In genomic region chr16:34262731-34263460, GRCm38 (mm10) we compare ENCODE assay signal across 8 mouse cellular contexts.
DNase-seq lines count a peak whose midpoint lies in the region; ATAC-seq and TF ChIP-seq lines count a peak whose summit lies in the region.

No protein-coding gene starts in this region.

- no peaks in the 10 kb centered on the region for H3K9me3 ChIP-seq in embryonic facial prominence, embryonic 12.5 days
- H3K9me3 ChIP-seq in heart, embryonic 16.5 days (replicated peaks; ENCODE audit: control insufficient read depth, low read length), result no peaks in the 10 kb centered on the region

- no peak overlapping the region for H3K4me3 ChIP-seq in kidney, adult 2 months (ENCODE audit: insufficient read depth, low read depth, low read length)
- H3K4me3 ChIP-seq in embryonic facial prominence, embryonic 12.5 days, result no peak overlapping the region
- peak overlapping the region; percentile 51 for H3K4me3 ChIP-seq in heart, embryonic 16.5 days (ENCODE audit: low read length)

- ATAC-seq in embryonic facial prominence, embryonic 12.5 days (ENCODE audit: insufficient number of reproducible peaks, insufficient read depth, low FRiP score, low TSS enrichment), result peak; percentile 72
- peak; percentile 74 for ATAC-seq in heart, embryonic 16.5 days (replicated peaks; ENCODE audit: extremely low read depth, insufficient read depth, low FRiP score)

- H3K27me3 ChIP-seq in kidney, adult 2 months (replicated peaks; ENCODE audit: control insufficient read depth, insufficient read depth, low read length), result no peaks in the 10 kb centered on the region
- H3K27me3 ChIP-seq in embryonic facial prominence, embryonic 12.5 days, result no peaks in the 10 kb centered on the region
- no peaks in the 10 kb centered on the region for H3K27me3 ChIP-seq in heart, embryonic 16.5 days (ENCODE audit: control insufficient read depth, insufficient read depth, low read length)

- no peak for TF ChIP-seq CTCF in kidney, adult 2 months (conservative IDR thresholded peaks at IDR 0.05; ENCODE audit: insufficient read depth, insufficient read length, low read depth, low read length)

- no peak overlapping the region for H3K9ac ChIP-seq in embryonic facial prominence, embryonic 12.5 days
- peak overlapping the region; percentile 74 for H3K9ac ChIP-seq in heart, embryonic 16.5 days (ENCODE audit: low read length)

- TF ChIP-seq POLR2A in kidney, adult 2 months (IDR thresholded peaks at IDR 0.05; ENCODE audit: low read depth, low read length), result no peak

- no peaks in the 10 kb centered on the region for H3K4me1 ChIP-seq in kidney, adult 2 months (ENCODE audit: control insufficient read depth, insufficient read depth, low read length)
- H3K4me1 ChIP-seq in embryonic facial prominence, embryonic 12.5 days, result peaks cover 14% of the 10 kb centered on the region; the same call in 1 of the 2 replicates
- peaks cover 11% of the 10 kb centered on the region for H3K4me1 ChIP-seq in heart, embryonic 16.5 days (ENCODE audit: control insufficient read depth, insufficient read depth, low read length)

- no peak overlapping the region for H3K27ac ChIP-seq in kidney, adult 2 months (ENCODE audit: insufficient read depth, low read depth, low read length)
- H3K27ac ChIP-seq in embryonic facial prominence, embryonic 12.5 days, result no peak overlapping the region
- H3K27ac ChIP-seq in heart, embryonic 16.5 days (ENCODE audit: low read length), result peak overlapping the region; percentile 77

- DNase-seq in kidney, postnatal 10 days, result peak; percentile 32
- DNase-seq in kidney, adult 2 months, result no peak
- DNase-seq in left cerebral cortex, postnatal 25 days (ENCODE audit: low spot score in 2 of 2), result peak; percentile 74 to 90
- DNase-seq in ovary, postnatal 10 days (ENCODE audit: low spot score), result no peak
- no peak for DNase-seq in thymus, adult 18-20 months
- no peak for DNase-seq in T-cell, adult 2 months (ENCODE audit: low spot score)

- no peak overlapping the region for H3K4me2 ChIP-seq in embryonic facial prominence, embryonic 12.5 days (replicated peaks)
- H3K4me2 ChIP-seq in heart, embryonic 16.5 days (ENCODE audit: low read depth, low read length), result peak overlapping the region; percentile 61

- WGBS in kidney, adult 2 months, result 67% methylated on average over 22 of the region's 22 CpGs
- 70% methylated on average over 22 of the region's 22 CpGs for WGBS in embryonic facial prominence, embryonic 12.5 days
- WGBS in heart, embryonic 16.5 days, result 14% methylated on average over 22 of the region's 22 CpGs

- intact Hi-C loops in left cerebral cortex, postnatal 25 days (cut with DNase I), result loop anchor here (1.0 kb wide), 2 partner anchors 8 to 16 kb away; no protein-coding TSS in a partner anchor

- H3K36me3 ChIP-seq in kidney, adult 2 months (ENCODE audit: control insufficient read depth, insufficient read depth, low read length), result no peaks in the 10 kb centered on the region
- no peaks in the 10 kb centered on the region for H3K36me3 ChIP-seq in embryonic facial prominence, embryonic 12.5 days
- H3K36me3 ChIP-seq in heart, embryonic 16.5 days (ENCODE audit: control insufficient read depth, insufficient read depth), result no peaks in the 10 kb centered on the region

Comparison
In these comparisons a context has a peak if more than half of its experiments do, and no peak if none do; other contexts are left out.
1. DNase-seq: peak in kidney, postnatal 10 days (single experiment) and left cerebral cortex, postnatal 25 days (2 of 2); none in kidney, adult 2 months (single experiment), ovary, postnatal 10 days (single experiment), thymus, adult 18-20 months (0 of 2) and T-cell, adult 2 months (single experiment).